Mouse (Mus musculus): Measurements from ENCODE around the gene Olfr698.

- no peak for TF ChIP-seq CTCF (conservative IDR thresholded peaks at IDR 0.05; ENCODE audit: low read length)
- TF ChIP-seq POU5F1 (IDR thresholded peaks at IDR 0.05; ENCODE audit: borderline replicate concordance, low read length) = no peak
Measured at GRCm38 (mm10) chr7:106742343-106742742, 12.9 kb downstream of the Olfr698 start, which contains the start of gene Olfr697.

Data from E14TG2a.4 (cell line).